In genomic region chr17:5780213-5780975, GRCm38 (mm10) we compare ENCODE assay signal across 25 mouse cellular contexts.
DNase-seq lines count a peak whose midpoint lies in the region; ATAC-seq and TF ChIP-seq lines count a peak whose summit lies in the region.
"Had no signal": no experiment of that assay in that cellular context is flagged by ENCODE, and none has a peak within 500 bp of the region (broad histone marks: within the 10 kb centered on the region; RNA-seq: fewer than 3 reads in every experiment).

No protein-coding gene starts in this region.

- H3K27ac ChIP-seq in limb, embryonic 14.5 days (replicated peaks; ENCODE audit: low read depth, low read length): no peak overlapping the region
- H3K27ac ChIP-seq in limb, embryonic 10.5 days: no peak overlapping the region
- H3K27ac ChIP-seq: embryonic facial prominence, embryonic 12.5 days; forebrain, embryonic 13.5 days; hindbrain, embryonic 15.5 days; intestine, embryonic 15.5 days; limb, embryonic 13.5 days; liver, embryonic 14.5 days; lung, embryonic 15.5 days; neural tube, embryonic 15.5 days; stomach, embryonic 15.5 days had no signal

- 75% methylated on average over 5 of the region's 5 CpGs for WGBS in limb, embryonic 14.5 days
- 83% methylated on average over 5 of the region's 5 CpGs for WGBS in limb, embryonic 10.5 days

- H3K9ac ChIP-seq in limb, embryonic 14.5 days (ENCODE audit: low read depth, low read length, severe bottlenecking): no peak overlapping the region
- H3K9ac ChIP-seq: embryonic facial prominence, embryonic 12.5 days; forebrain, embryonic 13.5 days; hindbrain, embryonic 15.5 days; intestine, embryonic 15.5 days; limb, embryonic 13.5 days; liver, embryonic 14.5 days; lung, embryonic 15.5 days; neural tube, embryonic 15.5 days; stomach, embryonic 15.5 days had no signal

- no peaks in the 10 kb centered on the region for H3K4me1 ChIP-seq in limb, embryonic 14.5 days (ENCODE audit: control insufficient read depth, insufficient read depth, low read length)
- H3K4me1 ChIP-seq in limb, embryonic 10.5 days: peaks cover 20% of the 10 kb centered on the region
- H3K4me1 ChIP-seq: forebrain, embryonic 13.5 days; hindbrain, embryonic 15.5 days; lung, embryonic 15.5 days; neural tube, embryonic 15.5 days; stomach, embryonic 15.5 days had no signal

- TF ChIP-seq POLR2A in limb, embryonic 14.5 days (IDR thresholded peaks at IDR 0.05; ENCODE audit: borderline replicate concordance, extremely low read depth, insufficient read depth, insufficient read length): no peak

- H3K27me3 ChIP-seq in limb, embryonic 14.5 days (ENCODE audit: control insufficient read depth, insufficient read depth, low read length): no peaks in the 10 kb centered on the region
- H3K27me3 ChIP-seq in limb, embryonic 10.5 days (ENCODE audit: low read depth, poor library complexity, severe bottlenecking): no peaks in the 10 kb centered on the region
- H3K27me3 ChIP-seq: embryonic facial prominence, embryonic 12.5 days; forebrain, embryonic 13.5 days; hindbrain, embryonic 15.5 days; intestine, embryonic 15.5 days; limb, embryonic 13.5 days; lung, embryonic 15.5 days; neural tube, embryonic 15.5 days; stomach, embryonic 15.5 days had no signal

- peak; percentile 95 for DNase-seq in heart, adult 11 months
- DNase-seq in heart, adult 8-10 months (ENCODE audit: low spot score): no peak
- DNase-seq in limb, embryonic 14.5 days (ENCODE audit: low spot score): peak; percentile 47
- no peak for DNase-seq in limb, embryonic 10.5 days (ENCODE audit: low spot score)
- DNase-seq in Muller cell, postnatal 12 days (ENCODE audit: inconsistent ontology term): peak; percentile 48
- DNase-seq in gastrocnemius, adult 18-20 months (ENCODE audit: low spot score): peak; percentile 55
- DNase-seq in left cerebral cortex, adult 18-20 months (ENCODE audit: low spot score in 2 of 2): no peak
- DNase-seq in spleen, adult 12 weeks (ENCODE audit: low spot score): no peak
- DNase-seq: B cell, adult 2 months; cerebellum, adult 9-10 months; kidney, adult 9 months; midbrain, embryonic 14.5 days; right cerebral cortex, postnatal 25 days; thymus, adult 18-20 months; thymus, postnatal 4 days had no signal

- H3K36me3 ChIP-seq in limb, embryonic 14.5 days (ENCODE audit: control insufficient read depth, insufficient read depth, low read length): no peaks in the 10 kb centered on the region
- no peaks in the 10 kb centered on the region for H3K36me3 ChIP-seq in limb, embryonic 10.5 days
- H3K36me3 ChIP-seq: embryonic facial prominence, embryonic 12.5 days; hindbrain, embryonic 15.5 days; intestine, embryonic 15.5 days; limb, embryonic 13.5 days; lung, embryonic 15.5 days; neural tube, embryonic 15.5 days; stomach, embryonic 15.5 days had no signal

- H3K4me3 ChIP-seq in limb, embryonic 14.5 days (replicated peaks; ENCODE audit: low read length): no peak overlapping the region
- no peak overlapping the region for H3K4me3 ChIP-seq in limb, embryonic 10.5 days
- H3K4me3 ChIP-seq: embryonic facial prominence, embryonic 12.5 days; erythroblast, embryonic 14.5 days; forebrain, embryonic 13.5 days; hindbrain, embryonic 15.5 days; intestine, embryonic 15.5 days; limb, embryonic 13.5 days; lung, embryonic 15.5 days; neural tube, embryonic 15.5 days; stomach, embryonic 15.5 days had no signal

- no peak overlapping the region for H3K4me2 ChIP-seq in limb, embryonic 14.5 days (replicated peaks; ENCODE audit: low read depth, low read length, severe bottlenecking)
- H3K4me2 ChIP-seq: embryonic facial prominence, embryonic 12.5 days; forebrain, embryonic 13.5 days; hindbrain, embryonic 15.5 days; intestine, embryonic 15.5 days; limb, embryonic 13.5 days; lung, embryonic 15.5 days; neural tube, embryonic 15.5 days; stomach, embryonic 15.5 days had no signal

- no peaks in the 10 kb centered on the region for H3K9me3 ChIP-seq in limb, embryonic 14.5 days (ENCODE audit: control insufficient read depth, low read length)
- no peaks in the 10 kb centered on the region for H3K9me3 ChIP-seq in limb, embryonic 10.5 days (replicated peaks)
- H3K9me3 ChIP-seq: embryonic facial prominence, embryonic 12.5 days; hindbrain, embryonic 15.5 days; intestine, embryonic 15.5 days; limb, embryonic 13.5 days; lung, embryonic 15.5 days; neural tube, embryonic 15.5 days; stomach, embryonic 15.5 days had no signal

- no peak for ATAC-seq in limb, embryonic 14.5 days (ENCODE audit: low FRiP score, low read depth)
- ATAC-seq: forebrain, embryonic 13.5 days; intestine, embryonic 15.5 days had no signal

Comparison
In these comparisons a context has a peak if more than half of its experiments do, and no peak if none do; other contexts are left out.
1. DNase-seq: peak in heart, adult 11 months (single experiment), limb, embryonic 14.5 days (single experiment), Muller cell, postnatal 12 days (single experiment) and gastrocnemius, adult 18-20 months (single experiment); none in heart, adult 8-10 months (single experiment), limb, embryonic 10.5 days (single experiment), left cerebral cortex, adult 18-20 months (0 of 2) and spleen, adult 12 weeks (single experiment).